Mouse (Mus musculus): ENCODE results near the gene Gm45021. TPM values are rescaled to one million over a fixed set of nuclear protein-coding genes. Genes with fewer than 3 reads are reported as not detected.
A peak's percentile ranks its signal among the peaks of the same experiment; 100 is the strongest.

The Gm45021 gene
- polyA plus RNA-seq (2016; fragmentation: Nextera tagmentation; extraction: Ambion mirVana) = 0.44 TPM in 1 of 2 replicates, not detected in the other

GRCm38 (mm10) chr6:48589194-48589750 is at the start of gene Gm45021:
Gene Gm45021 (plus strand): TSS chr6:48589610.
- 20% methylated on average over 6 of the region's 6 CpGs for WGBS (ENCODE audit: insufficient replicate concordance)
- Histone ChIP-seq H3K27ac (no peak within 1 kb of the TSS), H3K9me3 (replicated peaks) (no peaks in the 10 kb centered on the region), H3K4me1 (peaks cover 11% of the 10 kb centered on the region), H3K9ac (no peak within 1 kb of the TSS), H3K4me3 (no peak within 1 kb of the TSS), H3K36me3 (no peaks in the 10 kb centered on the region), H3K27me3 (replicated peaks) (no peaks in the 10 kb centered on the region), H3K4me2 (no peak within 1 kb of the TSS)
- ATAC-seq = no peak

GRCm38 (mm10) chr6:48539860-48540259 is 49.5 kb upstream of the Gm45021 start:
- Histone ChIP-seq H3K9ac (no peak overlapping the region), H3K36me3 (no peaks in the 10 kb centered on the region), H3K9me3 (replicated peaks) (no peaks in the 10 kb centered on the region), H3K4me3 (no peak overlapping the region), H3K4me1 (0 out of 2 replicates have a peak, but pooled peaks cover 10% of the 10 kb centered on the region), H3K27ac (no peak overlapping the region), H3K4me2 (no peak overlapping the region), H3K27me3 (replicated peaks) (peaks cover 14% of the 10 kb centered on the region; the same call in 1 of the 2 replicates)
- ATAC-seq = no peak
- 64% methylated on average over 5 of the region's 5 CpGs for WGBS (ENCODE audit: insufficient replicate concordance)

- H3K4me3 ChIP-seq = no peak overlapping the region
- no peaks in the 10 kb centered on the region for H3K36me3 ChIP-seq
- no peaks in the 10 kb centered on the region for H3K9me3 ChIP-seq (replicated peaks)
- H3K27ac ChIP-seq = no peak overlapping the region
- H3K4me2 ChIP-seq = no peak overlapping the region
- H3K9ac ChIP-seq = no peak overlapping the region
- no peak for ATAC-seq
- H3K27me3 ChIP-seq (replicated peaks) = peaks cover 14% of the 10 kb centered on the region; the same call in 1 of the 2 replicates
- 44% methylated on average over 3 of the region's 3 CpGs for WGBS (ENCODE audit: insufficient replicate concordance)
- 0 out of 2 replicates have a peak, but pooled peaks cover 10% of the 10 kb centered on the region for H3K4me1 ChIP-seq
These were observed 48.7 kb upstream of the Gm45021 start for GRCm38 (mm10) chr6:48540721-48541120.

- H3K4me2 ChIP-seq = no peak overlapping the region
- 36% methylated on average over 7 of the region's 7 CpGs for WGBS (ENCODE audit: insufficient replicate concordance)
- no peak for ATAC-seq
These were observed 47.6 kb upstream of the Gm45021 start for GRCm38 (mm10) chr6:48541560-48542450.

GRCm38 (mm10) chr6:48542631-48543030 is 46.8 kb upstream of the Gm45021 start:
- no peaks in the 10 kb centered on the region for H3K9me3 ChIP-seq (replicated peaks)
- H3K27ac ChIP-seq = no peak overlapping the region
- no peak overlapping the region for H3K4me2 ChIP-seq
- no peaks in the 10 kb centered on the region for H3K36me3 ChIP-seq
- ATAC-seq = no peak
- 0 out of 2 replicates have a peak, but pooled peaks cover 10% of the 10 kb centered on the region for H3K4me1 ChIP-seq
- no peak overlapping the region for H3K9ac ChIP-seq
- peaks cover 4% of the 10 kb centered on the region; the same call in 1 of the 2 replicates for H3K27me3 ChIP-seq (replicated peaks)
- WGBS (ENCODE audit: insufficient replicate concordance) = 58% methylated on average over 3 of the region's 3 CpGs
- no peak overlapping the region for H3K4me3 ChIP-seq

More at GRCm38 (mm10) chr6:48541560-48542450, 47.6 kb upstream of the Gm45021 start:
- Histone ChIP-seq H3K9ac (no peak overlapping the region), H3K9me3 (replicated peaks) (no peaks in the 10 kb centered on the region), H3K27ac (no peak overlapping the region), H3K4me3 (no peak overlapping the region), H3K4me1 (0 out of 2 replicates have a peak, but pooled peaks cover 16% of the 10 kb centered on the region), H3K27me3 (replicated peaks) (peaks cover 12% of the 10 kb centered on the region; the same call in 1 of the 2 replicates), H3K36me3 (no peaks in the 10 kb centered on the region)

- ATAC-seq = no peak
- 0 out of 2 replicates have a peak, but pooled peaks cover 10% of the 10 kb centered on the region for H3K4me1 ChIP-seq
- H3K36me3 ChIP-seq = no peaks in the 10 kb centered on the region
- H3K4me2 ChIP-seq = no peak overlapping the region
- H3K27me3 ChIP-seq (replicated peaks) = no peaks in the 10 kb centered on the region
- no peaks in the 10 kb centered on the region for H3K9me3 ChIP-seq (replicated peaks)
- 61% methylated on average over 5 of the region's 5 CpGs for WGBS (ENCODE audit: insufficient replicate concordance)
- H3K9ac ChIP-seq = no peak overlapping the region
- H3K27ac ChIP-seq = no peak overlapping the region
- H3K4me3 ChIP-seq = no peak overlapping the region
These were observed 44.2 kb upstream of the Gm45021 start for GRCm38 (mm10) chr6:48545251-48545650.

- H3K4me1 ChIP-seq = 0 out of 2 replicates have a peak, but pooled peaks cover 10% of the 10 kb centered on the region
- H3K4me3 ChIP-seq = no peak overlapping the region
- H3K9ac ChIP-seq = no peak overlapping the region
- no peaks in the 10 kb centered on the region for H3K36me3 ChIP-seq
- H3K9me3 ChIP-seq (replicated peaks) = no peaks in the 10 kb centered on the region
- ATAC-seq = no peak
- no peaks in the 10 kb centered on the region for H3K27me3 ChIP-seq (replicated peaks)
- H3K27ac ChIP-seq = no peak overlapping the region
- WGBS (ENCODE audit: insufficient replicate concordance) = 17% methylated on average over 1 of the region's 1 CpGs
- H3K4me2 ChIP-seq = no peak overlapping the region
These were observed 43.1 kb upstream of the Gm45021 start for GRCm38 (mm10) chr6:48546271-48546670.

GRCm38 (mm10) chr6:48546858-48547257 is 42.6 kb upstream of the Gm45021 start:
- 57% methylated on average over 4 of the region's 4 CpGs for WGBS (ENCODE audit: insufficient replicate concordance)
- no peak overlapping the region for H3K27ac ChIP-seq
- no peaks in the 10 kb centered on the region for H3K36me3 ChIP-seq
- H3K9ac ChIP-seq = no peak overlapping the region
- H3K9me3 ChIP-seq (replicated peaks) = no peaks in the 10 kb centered on the region
- H3K4me1 ChIP-seq = 0 out of 2 replicates have a peak, but pooled peaks cover 10% of the 10 kb centered on the region
- no peak for ATAC-seq
- H3K27me3 ChIP-seq (replicated peaks) = no peaks in the 10 kb centered on the region
- H3K4me2 ChIP-seq = no peak overlapping the region
- H3K4me3 ChIP-seq = no peak overlapping the region

- H3K4me1 ChIP-seq = 0 out of 2 replicates have a peak, but pooled peaks cover 10% of the 10 kb centered on the region
- 63% methylated on average over 6 of the region's 6 CpGs for WGBS (ENCODE audit: insufficient replicate concordance)
- no peaks in the 10 kb centered on the region for H3K27me3 ChIP-seq (replicated peaks)
- no peak overlapping the region for H3K4me2 ChIP-seq
- H3K27ac ChIP-seq = no peak overlapping the region
- H3K36me3 ChIP-seq = no peaks in the 10 kb centered on the region
- H3K4me3 ChIP-seq = no peak overlapping the region
- H3K9ac ChIP-seq = no peak overlapping the region
- H3K9me3 ChIP-seq (replicated peaks) = no peaks in the 10 kb centered on the region
- no peak for ATAC-seq
These were observed 41.1 kb upstream of the Gm45021 start for GRCm38 (mm10) chr6:48548314-48548713.

- peaks cover 19% of the 10 kb centered on the region for H3K4me1 ChIP-seq
- WGBS (ENCODE audit: insufficient replicate concordance) = 15% methylated on average over 4 of the region's 4 CpGs
- peaks cover 3% of the 10 kb centered on the region; the same call in 1 of the 2 replicates for H3K36me3 ChIP-seq
- no peak overlapping the region for H3K27ac ChIP-seq
- H3K27me3 ChIP-seq (replicated peaks) = no peaks in the 10 kb centered on the region
- H3K9me3 ChIP-seq (replicated peaks) = no peaks in the 10 kb centered on the region
- ATAC-seq = no peak
- H3K4me2 ChIP-seq = no peak overlapping the region
- no peak overlapping the region for H3K4me3 ChIP-seq
- no peak overlapping the region for H3K9ac ChIP-seq
These were observed 36.5 kb upstream of the Gm45021 start for GRCm38 (mm10) chr6:48552918-48553317.

- Histone ChIP-seq H3K36me3 (peaks cover 3% of the 10 kb centered on the region; the same call in 1 of the 2 replicates), H3K9ac (no peak overlapping the region), H3K27ac (no peak overlapping the region)
These were observed 35.6 kb upstream of the Gm45021 start for GRCm38 (mm10) chr6:48553819-48554218.

More at GRCm38 (mm10) chr6:48553819-48554218, 35.6 kb upstream of the Gm45021 start:
- peak overlapping the region; percentile 72 for H3K4me2 ChIP-seq
- peak overlapping the region; percentile 56; the same call in 1 of the 2 replicates for H3K4me3 ChIP-seq
- 73% methylated on average over 4 of the region's 4 CpGs for WGBS (ENCODE audit: insufficient replicate concordance)
- no peaks in the 10 kb centered on the region for H3K27me3 ChIP-seq (replicated peaks)
- H3K9me3 ChIP-seq (replicated peaks) = no peaks in the 10 kb centered on the region
- peaks cover 16% of the 10 kb centered on the region for H3K4me1 ChIP-seq
- no peak for ATAC-seq

All from liver, embryonic 12.5 days (tissue).